9 mouse cellular contexts compared by ENCODE assay signal in genomic region chr2:120093671-120094430, GRCm38 (mm10).
DNase-seq lines count a peak whose midpoint lies in the region; ATAC-seq and TF ChIP-seq lines count a peak whose summit lies in the region.
"Had no signal": no experiment of that assay in that cellular context is flagged by ENCODE, and none has a peak within 500 bp of the region (broad histone marks: within the 10 kb centered on the region; RNA-seq: fewer than 3 reads in every experiment).

No protein-coding gene starts in this region.

- WGBS in forebrain, embryonic 14.5 days = 72% methylated on average over 5 of the region's 5 CpGs
- WGBS in forebrain, embryonic 13.5 days = 78% methylated on average over 5 of the region's 5 CpGs
- 77% methylated on average over 5 of the region's 5 CpGs for WGBS in thymus, adult 2 months
- WGBS in lung, embryonic 15.5 days = 40% methylated on average over 5 of the region's 5 CpGs

- no peaks in the 10 kb centered on the region for H3K4me1 ChIP-seq in forebrain, embryonic 14.5 days (ENCODE audit: control insufficient read depth, insufficient read depth, low read length)
- H3K4me1 ChIP-seq in forebrain, embryonic 13.5 days = no peaks in the 10 kb centered on the region
- H3K4me1 ChIP-seq in thymus, adult 2 months (replicated peaks; ENCODE audit: control insufficient read depth, insufficient read depth, low read length) = no peaks in the 10 kb centered on the region
- peaks cover 18% of the 10 kb centered on the region for H3K4me1 ChIP-seq in lung, embryonic 15.5 days
- H3K4me1 ChIP-seq: limb, embryonic 12.5 days had no signal

- peak; percentile 49 for DNase-seq in forebrain, embryonic 14.5 days (ENCODE audit: low spot score)
- peak; percentile 54 for DNase-seq in thymus, adult 2 months
- DNase-seq in thymus, adult 18-20 months = no peak
- DNase-seq in cerebellum, postnatal 36 days = peak; percentile 31 to 46
- peak; percentile 53 for DNase-seq in retina, postnatal 7 days (ENCODE audit: low read depth, low spot score)

- no peak overlapping the region for H3K4me2 ChIP-seq in forebrain, embryonic 14.5 days (ENCODE audit: low read length)
- no peak overlapping the region for H3K4me2 ChIP-seq in forebrain, embryonic 13.5 days
- no peak overlapping the region for H3K4me2 ChIP-seq in lung, embryonic 15.5 days
- H3K4me2 ChIP-seq: limb, embryonic 12.5 days had no signal

- H3K9ac ChIP-seq in forebrain, embryonic 14.5 days (ENCODE audit: low read length) = no peak overlapping the region
- no peak overlapping the region for H3K9ac ChIP-seq in forebrain, embryonic 13.5 days
- no peak overlapping the region for H3K9ac ChIP-seq in lung, embryonic 15.5 days
- H3K9ac ChIP-seq: limb, embryonic 12.5 days had no signal

- TF ChIP-seq CTCF in thymus, adult 2 months (IDR thresholded peaks at IDR 0.05; ENCODE audit: borderline replicate concordance, control insufficient read depth, extremely low read depth, insufficient read depth, low read length, poor library complexity) = no peak

- no peak overlapping the region for H3K4me3 ChIP-seq in forebrain, embryonic 14.5 days (ENCODE audit: low read depth, low read length)
- H3K4me3 ChIP-seq in forebrain, embryonic 13.5 days = no peak overlapping the region
- H3K4me3 ChIP-seq in thymus, adult 2 months (ENCODE audit: control insufficient read depth, insufficient read depth, low read length) = no peak overlapping the region
- H3K4me3 ChIP-seq in lung, embryonic 15.5 days = no peak overlapping the region
- H3K4me3 ChIP-seq: limb, embryonic 12.5 days had no signal

- H3K27me3 ChIP-seq in forebrain, embryonic 14.5 days (replicated peaks; ENCODE audit: control insufficient read depth, insufficient read depth, low read length) = no peaks in the 10 kb centered on the region
- H3K27me3 ChIP-seq in forebrain, embryonic 13.5 days = no peaks in the 10 kb centered on the region
- no peaks in the 10 kb centered on the region for H3K27me3 ChIP-seq in thymus, adult 2 months (ENCODE audit: control insufficient read depth, insufficient read depth, low read length)
- no peaks in the 10 kb centered on the region for H3K27me3 ChIP-seq in lung, embryonic 15.5 days
- H3K27me3 ChIP-seq: limb, embryonic 12.5 days had no signal

- no peak overlapping the region for H3K27ac ChIP-seq in forebrain, embryonic 14.5 days (ENCODE audit: low read depth, low read length)
- no peak overlapping the region for H3K27ac ChIP-seq in forebrain, embryonic 13.5 days
- no peak overlapping the region for H3K27ac ChIP-seq in thymus, adult 2 months (ENCODE audit: control insufficient read depth, insufficient read depth, low read length)
- peak overlapping the region; percentile 48; the same call in 1 of the 2 replicates for H3K27ac ChIP-seq in lung, embryonic 15.5 days
- H3K27ac ChIP-seq: limb, embryonic 12.5 days had no signal

- H3K9me3 ChIP-seq in forebrain, embryonic 14.5 days (replicated peaks; ENCODE audit: control insufficient read depth, low read length) = no peaks in the 10 kb centered on the region
- H3K9me3 ChIP-seq in forebrain, embryonic 13.5 days (replicated peaks) = no peaks in the 10 kb centered on the region
- H3K9me3 ChIP-seq in lung, embryonic 15.5 days = no peaks in the 10 kb centered on the region
- H3K9me3 ChIP-seq: limb, embryonic 12.5 days had no signal

- ATAC-seq in forebrain, embryonic 14.5 days = no peak
- no peak for ATAC-seq in forebrain, embryonic 13.5 days
- peak; percentile 67 to 68 for ATAC-seq in hematopoietic stem cell, adult 5-6 weeks (replicated peaks in 1 of 2; ENCODE audit: insufficient read depth in 1 of 2, low FRiP score in 2 of 2, low TSS enrichment in 1 of 2, low read depth in 1 of 2, poor library complexity in 2 of 2, severe bottlenecking in 2 of 2)
- ATAC-seq in lung, embryonic 15.5 days (ENCODE audit: borderline replicate concordance, extremely low read depth, low FRiP score, low TSS enrichment) = peak; percentile 44; the same call in 1 of the 2 replicates

- TF ChIP-seq POLR2A in thymus, adult 2 months (IDR thresholded peaks at IDR 0.05; ENCODE audit: control insufficient read depth, extremely low read depth, insufficient read depth, low read length, poor library complexity) = no peak

- H3K36me3 ChIP-seq in forebrain, embryonic 14.5 days (ENCODE audit: control insufficient read depth, insufficient read depth, low read length) = no peaks in the 10 kb centered on the region
- no peaks in the 10 kb centered on the region for H3K36me3 ChIP-seq in forebrain, embryonic 13.5 days (ENCODE audit: poor library complexity, severe bottlenecking)
- no peaks in the 10 kb centered on the region for H3K36me3 ChIP-seq in thymus, adult 2 months (ENCODE audit: control insufficient read depth, insufficient read depth, low read length)
- peaks cover 5% of the 10 kb centered on the region; the same call in 1 of the 2 replicates for H3K36me3 ChIP-seq in lung, embryonic 15.5 days
- H3K36me3 ChIP-seq: limb, embryonic 12.5 days had no signal

Comparison
In these comparisons a context has a peak if more than half of its experiments do, and no peak if none do; other contexts are left out.
1. DNase-seq: peak in forebrain, embryonic 14.5 days (single experiment), thymus, adult 2 months (single experiment), cerebellum, postnatal 36 days (2 of 2) and retina, postnatal 7 days (single experiment); none in thymus, adult 18-20 months (0 of 2).
2. ATAC-seq: peak in hematopoietic stem cell, adult 5-6 weeks (2 of 2) and lung, embryonic 15.5 days (single experiment); none in forebrain, embryonic 14.5 days (single experiment) and forebrain, embryonic 13.5 days (single experiment).